Comparison of ENCODE assay signal across 13 mouse cellular contexts in the genomic region with DNA sequence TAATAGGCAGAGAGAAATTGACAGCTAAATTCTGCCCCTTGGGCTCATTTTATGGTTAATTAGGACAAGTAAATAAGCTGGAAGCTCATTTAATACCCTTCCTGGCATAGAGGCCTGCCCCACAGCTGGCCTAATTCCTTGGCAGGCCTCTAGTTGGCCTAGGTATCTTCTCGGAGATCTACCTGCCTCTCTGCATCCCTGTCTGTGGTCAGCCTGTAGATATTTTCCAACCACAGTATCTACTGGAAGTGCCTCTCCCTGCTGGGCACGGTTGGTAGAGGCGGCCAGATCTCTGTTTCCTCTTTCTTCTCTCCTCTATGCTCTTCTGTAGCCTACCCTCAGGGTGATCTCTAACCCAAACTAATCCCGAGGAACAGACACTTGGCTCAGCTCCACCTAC. TPM values are rescaled to one million over a fixed set of nuclear protein-coding genes. Genes with fewer than 3 reads are reported as not detected.
"Had no signal": no experiment of that assay in that cellular context is flagged by ENCODE, and none has a peak within 500 bp of the region (broad histone marks: within the 10 kb centered on the region; RNA-seq: fewer than 3 reads in every experiment).

No protein-coding gene starts in this region.

- DNase-seq: kidney, adult 8-10 months; kidney, postnatal 25 days; left cerebral cortex, postnatal 4 days; lung, embryonic 14.5 days; lung, postnatal 10 days; lung, postnatal 4 days; thymus, postnatal 14 days had no signal

- ATAC-seq: midbrain, embryonic 15.5 days had no signal

- H3K4me3 ChIP-seq: limb, embryonic 13.5 days; liver, embryonic 15.5 days; midbrain, embryonic 15.5 days; neural tube, embryonic 13.5 days had no signal

- H3K27me3 ChIP-seq: limb, embryonic 13.5 days; liver, embryonic 15.5 days; midbrain, embryonic 15.5 days; neural tube, embryonic 13.5 days had no signal

- H3K27ac ChIP-seq: limb, embryonic 13.5 days; liver, embryonic 15.5 days; midbrain, embryonic 15.5 days; neural tube, embryonic 13.5 days; stomach, postnatal 0 days had no signal

RNA-seq across cellular contexts. Expression of a gene that starts 15.6 kb away (rescaled TPM):
- total RNA-seq: monocyte, adult 5-6 weeks had no signal
